Mouse (Mus musculus): Measurements from ENCODE around the gene Gm2310. TPM values are rescaled to one million over a fixed set of nuclear protein-coding genes. Genes with fewer than 3 reads are reported as not detected.

Gm2310 gene
- polyA plus RNA-seq, 1 experiment from 2014 or later = not detected

GRCm38 (mm10) chr15:8512957-8513356, 6.8 kb downstream of the Gm2310 start:
- no peak for ATAC-seq (replicated peaks; ENCODE audit: low FRiP score)
- 67% methylated on average over 5 of the region's 5 CpGs for WGBS
- H3K4me3 ChIP-seq (ENCODE audit: low read depth, low read length) = no peak overlapping the region

DNA sequence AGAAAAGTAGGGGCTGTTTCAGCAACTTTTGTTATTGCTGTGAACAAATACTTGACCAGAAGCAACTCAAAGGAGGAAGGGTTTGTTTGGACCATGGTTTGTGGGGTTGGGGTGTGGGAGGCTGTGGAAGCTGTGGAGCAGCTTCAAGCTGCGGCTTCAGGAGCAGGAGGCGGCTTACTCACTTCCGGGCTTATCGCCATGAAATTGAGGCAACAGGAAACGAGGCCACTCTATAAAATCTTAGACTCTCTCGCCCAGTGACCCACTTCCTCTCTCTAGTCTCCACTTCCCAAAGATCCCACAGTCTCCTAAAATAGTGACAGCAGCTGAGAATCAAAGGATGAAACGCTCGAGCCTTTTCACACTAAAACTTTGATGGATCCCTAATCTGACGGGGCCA, 7.9 kb downstream of the Gm2310 start:
- peak overlapping the region; percentile 36 for H3K4me2 ChIP-seq
- 35% methylated on average over 9 of the region's 9 CpGs for WGBS
- no peak overlapping the region for H3K27ac ChIP-seq (ENCODE audit: low read depth, low read length)

More at GRCm38 (mm10) chr15:8512957-8513356, 6.8 kb downstream of the Gm2310 start:
- no peaks in the 10 kb centered on the region for H3K27me3 ChIP-seq (replicated peaks; ENCODE audit: control insufficient read depth, insufficient read depth, low read length)
- no peaks in the 10 kb centered on the region for H3K4me1 ChIP-seq (replicated peaks; ENCODE audit: control insufficient read depth, insufficient read depth, low read length)
- H3K36me3 ChIP-seq (ENCODE audit: control insufficient read depth, insufficient read depth, low read length) = no peaks in the 10 kb centered on the region
- no peak overlapping the region for H3K4me2 ChIP-seq
- no peak overlapping the region for H3K27ac ChIP-seq (ENCODE audit: low read depth, low read length)
- H3K9me3 ChIP-seq (ENCODE audit: control insufficient read depth, low read length) = no peaks in the 10 kb centered on the region
- DNase-seq (ENCODE audit: low spot score) = no peak
- H3K9ac ChIP-seq (ENCODE audit: low read depth, low read length) = no peak overlapping the region

DNA sequence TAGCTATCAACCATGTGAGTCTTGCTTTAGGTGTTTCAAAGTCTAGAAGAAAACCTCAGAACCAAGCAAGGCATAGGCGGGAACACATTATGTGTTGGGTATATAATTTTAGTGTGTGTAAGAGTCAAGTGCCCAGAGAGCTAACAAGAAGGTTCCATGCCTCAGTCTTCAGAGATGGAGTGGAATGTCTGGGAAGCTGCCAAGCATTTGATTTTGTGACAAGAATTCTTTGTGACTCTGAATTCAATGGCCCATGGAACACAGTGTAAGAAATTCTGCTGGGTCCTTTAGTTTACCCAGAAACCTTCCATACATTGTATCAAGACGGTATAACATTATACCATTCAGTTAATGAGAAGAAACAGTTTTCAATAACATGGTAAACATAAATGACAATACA, 17.3 kb downstream of the Gm2310 start:
- Histone ChIP-seq H3K4me2 (no peak overlapping the region), H3K27ac (ENCODE audit: low read depth, low read length) (no peak overlapping the region), H3K9ac (ENCODE audit: low read depth, low read length) (no peak overlapping the region), H3K9me3 (ENCODE audit: control insufficient read depth, low read length) (no peaks in the 10 kb centered on the region), H3K4me3 (ENCODE audit: low read depth, low read length) (no peak overlapping the region), H3K36me3 (ENCODE audit: control insufficient read depth, insufficient read depth, low read length) (no peaks in the 10 kb centered on the region), H3K27me3 (replicated peaks; ENCODE audit: control insufficient read depth, insufficient read depth, low read length) (no peaks in the 10 kb centered on the region), H3K4me1 (replicated peaks; ENCODE audit: control insufficient read depth, insufficient read depth, low read length) (no peaks in the 10 kb centered on the region)
- WGBS = 84% methylated on average over 2 of the region's 2 CpGs
- DNase-seq (ENCODE audit: low spot score) = no peak
- ATAC-seq (replicated peaks; ENCODE audit: low FRiP score) = no peak

More for the DNA sequence above, 7.9 kb downstream of the Gm2310 start:
- no peaks in the 10 kb centered on the region for H3K27me3 ChIP-seq (replicated peaks; ENCODE audit: control insufficient read depth, insufficient read depth, low read length)
- no peaks in the 10 kb centered on the region for H3K9me3 ChIP-seq (ENCODE audit: control insufficient read depth, low read length)
- no peaks in the 10 kb centered on the region for H3K4me1 ChIP-seq (replicated peaks; ENCODE audit: control insufficient read depth, insufficient read depth, low read length)
- no peaks in the 10 kb centered on the region for H3K36me3 ChIP-seq (ENCODE audit: control insufficient read depth, insufficient read depth, low read length)
- H3K4me3 ChIP-seq (ENCODE audit: low read depth, low read length) = no peak overlapping the region
- DNase-seq (ENCODE audit: low spot score) = no peak
- H3K9ac ChIP-seq (ENCODE audit: low read depth, low read length) = no peak overlapping the region
- 0 out of 2 replicates have a peak, but pooled peaks have one; percentile 29 for ATAC-seq (replicated peaks; ENCODE audit: low FRiP score)

DNA sequence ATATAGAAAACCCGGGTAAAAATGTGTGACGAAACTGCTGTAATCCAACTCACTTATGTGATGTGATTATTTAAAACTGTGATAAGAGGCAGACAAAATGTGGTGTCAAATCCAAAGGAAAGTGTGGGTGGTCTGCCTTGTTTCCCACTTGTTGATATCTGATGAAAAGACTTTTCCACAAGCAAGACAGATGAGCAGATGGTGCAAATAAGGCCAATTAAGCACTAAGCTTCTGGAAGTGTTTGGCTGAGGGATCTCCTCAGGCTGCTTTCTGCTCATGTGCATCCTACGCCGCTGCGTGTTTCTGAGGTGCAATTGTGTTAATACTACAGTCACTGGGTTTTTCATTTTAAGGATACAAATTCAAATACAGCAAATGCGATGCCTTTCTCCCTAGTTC, 34.5 kb downstream of the Gm2310 start:
- H3K4me3 ChIP-seq (ENCODE audit: low read depth, low read length) = no peak overlapping the region
- no peaks in the 10 kb centered on the region for H3K9me3 ChIP-seq (ENCODE audit: control insufficient read depth, low read length)
- H3K27me3 ChIP-seq (replicated peaks; ENCODE audit: control insufficient read depth, insufficient read depth, low read length) = no peaks in the 10 kb centered on the region
- no peak for DNase-seq (ENCODE audit: low spot score)
- WGBS = 78% methylated on average over 6 of the region's 6 CpGs
- no peak overlapping the region for H3K9ac ChIP-seq (ENCODE audit: low read depth, low read length)
- no peaks in the 10 kb centered on the region for H3K36me3 ChIP-seq (ENCODE audit: control insufficient read depth, insufficient read depth, low read length)
- no peaks in the 10 kb centered on the region for H3K4me1 ChIP-seq (replicated peaks; ENCODE audit: control insufficient read depth, insufficient read depth, low read length)
- no peak overlapping the region for H3K27ac ChIP-seq (ENCODE audit: low read depth, low read length)
- no peak for ATAC-seq (replicated peaks; ENCODE audit: low FRiP score)
- H3K4me2 ChIP-seq = no peak overlapping the region

- H3K27me3 ChIP-seq (replicated peaks; ENCODE audit: control insufficient read depth, insufficient read depth, low read length) = no peaks in the 10 kb centered on the region
- no peak overlapping the region for H3K4me3 ChIP-seq (ENCODE audit: low read depth, low read length)
- ATAC-seq (replicated peaks; ENCODE audit: low FRiP score) = no peak
- H3K36me3 ChIP-seq (ENCODE audit: control insufficient read depth, insufficient read depth, low read length) = no peaks in the 10 kb centered on the region
- H3K9me3 ChIP-seq (ENCODE audit: control insufficient read depth, low read length) = no peaks in the 10 kb centered on the region
- no peaks in the 10 kb centered on the region for H3K4me1 ChIP-seq (replicated peaks; ENCODE audit: control insufficient read depth, insufficient read depth, low read length)
- 60% methylated on average over 4 of the region's 4 CpGs for WGBS
- DNase-seq (ENCODE audit: low spot score) = no peak
- no peak overlapping the region for H3K9ac ChIP-seq (ENCODE audit: low read depth, low read length)
- no peak overlapping the region for H3K4me2 ChIP-seq
- H3K27ac ChIP-seq (ENCODE audit: low read depth, low read length) = no peak overlapping the region
Observed at GRCm38 (mm10) chr15:8469006-8469575, 50.7 kb downstream of the Gm2310 start.

Other genes with a start within 250 kb of the Gm2310 start
- 15.3 and 16.8 TPM in 2 replicates for gene Nipbl, start 75.5 kb downstream of the Gm2310 start, polyA plus RNA-seq (2014; fragmentation: Nextera tagmentation; extraction: Ambion mirVana)
- 7.3 and 9.0 TPM in 2 replicates for gene Slc1a3, start 190.8 kb upstream of the Gm2310 start, polyA plus RNA-seq (2014; fragmentation: Nextera tagmentation; extraction: Ambion mirVana)

All from liver, embryonic 11.5 days (tissue).